Mouse (Mus musculus): Measurements from ENCODE around the gene Jag1. TPM values are rescaled to one million over a fixed set of nuclear protein-coding genes. Genes with fewer than 3 reads are reported as not detected.

The Jag1 gene
- polyA plus RNA-seq, 1 experiment = 67.6 TPM

- TF ChIP-seq POLR2A (IDR thresholded peaks at IDR 0.05; ENCODE audit: low read depth, low read length) (no peak), CTCF (IDR thresholded peaks at IDR 0.05; ENCODE audit: borderline replicate concordance, insufficient read depth, low read length) (no peak)
- Histone ChIP-seq H3K4me3 (ENCODE audit: insufficient read depth, low read length) (no peak overlapping the region), H3K27ac (ENCODE audit: insufficient read depth, low read length) (peak overlapping the region; percentile 95), H3K4me1 (ENCODE audit: control insufficient read depth, insufficient read depth, low read length) (peaks cover 21% of the 10 kb centered on the region)
Observed at GRCm38 (mm10) chr2:137067479-137068110, 48.8 kb downstream of the Jag1 start.

GRCm38 (mm10) chr2:137064513-137064912 is 51.9 kb downstream of the Jag1 start:
- H3K27ac ChIP-seq (ENCODE audit: insufficient read depth, low read length) = peak overlapping the region; percentile 60
- peaks cover 24% of the 10 kb centered on the region for H3K4me1 ChIP-seq (ENCODE audit: control insufficient read depth, insufficient read depth, low read length)
- no peak for TF ChIP-seq CTCF (IDR thresholded peaks at IDR 0.05; ENCODE audit: borderline replicate concordance, insufficient read depth, low read length)
- no peak overlapping the region for H3K4me3 ChIP-seq (ENCODE audit: insufficient read depth, low read length)

DNA sequence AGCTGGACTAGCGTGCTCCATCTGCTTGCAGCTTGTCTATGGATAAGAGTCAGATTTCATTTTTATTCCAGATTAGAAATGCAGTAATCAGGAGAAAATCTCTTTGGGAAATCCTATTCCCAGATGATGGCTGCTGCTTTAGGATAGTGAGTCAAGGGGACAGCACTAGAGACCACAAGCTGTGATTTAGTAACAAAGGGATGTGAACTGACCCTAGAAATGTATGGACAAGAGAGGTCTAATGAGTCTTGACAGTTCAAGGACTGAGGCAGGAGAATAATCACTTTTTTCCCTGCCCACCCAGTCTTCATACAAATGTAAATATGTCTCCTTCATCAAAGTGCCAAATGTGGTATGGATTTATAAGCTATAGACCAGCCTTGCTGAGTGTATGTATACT is 52.6 kb downstream of the Jag1 start:
- TF ChIP-seq POLR2A (IDR thresholded peaks at IDR 0.05; ENCODE audit: low read depth, low read length) (no peak), CTCF (IDR thresholded peaks at IDR 0.05; ENCODE audit: borderline replicate concordance, insufficient read depth, low read length) (no peak)
- H3K4me3 ChIP-seq (ENCODE audit: insufficient read depth, low read length) = no peak overlapping the region
- H3K27ac ChIP-seq (ENCODE audit: insufficient read depth, low read length) = peak overlapping the region; percentile 15; the same call in 1 of the 2 replicates
- H3K4me1 ChIP-seq (ENCODE audit: control insufficient read depth, insufficient read depth, low read length) = peaks cover 23% of the 10 kb centered on the region

DNA sequence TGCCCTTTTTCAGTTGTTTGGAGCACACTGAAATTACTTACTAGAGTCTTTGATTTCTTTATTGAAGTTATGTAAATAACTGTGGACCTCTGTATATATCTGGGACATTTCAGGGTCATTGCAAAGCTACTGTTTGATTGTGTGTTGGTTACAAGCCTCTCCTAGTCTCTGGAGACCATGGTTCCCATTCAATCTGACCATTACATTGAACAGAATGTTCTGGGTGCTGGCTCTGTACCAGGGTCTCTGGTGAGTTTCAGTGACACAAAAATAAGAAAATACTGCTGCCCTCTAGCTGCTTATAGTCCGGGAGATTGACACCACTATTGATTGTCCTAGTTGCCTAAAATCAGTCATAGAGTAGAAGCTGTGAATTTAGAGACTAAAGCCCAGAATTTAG is 66.5 kb downstream of the Jag1 start:
- no peak overlapping the region for H3K4me3 ChIP-seq (ENCODE audit: insufficient read depth, low read length)
- TF ChIP-seq POLR2A (IDR thresholded peaks at IDR 0.05; ENCODE audit: low read depth, low read length) = no peak
- peak overlapping the region; percentile 86 for H3K27ac ChIP-seq (ENCODE audit: insufficient read depth, low read length)
- peaks cover 12% of the 10 kb centered on the region for H3K4me1 ChIP-seq (ENCODE audit: control insufficient read depth, insufficient read depth, low read length)

GRCm38 (mm10) chr2:137049367-137049766 is 67.1 kb downstream of the Jag1 start:
- peaks cover 12% of the 10 kb centered on the region for H3K4me1 ChIP-seq (ENCODE audit: control insufficient read depth, insufficient read depth, low read length)
- peak overlapping the region; percentile 92 for H3K27ac ChIP-seq (ENCODE audit: insufficient read depth, low read length)
- TF ChIP-seq CTCF (IDR thresholded peaks at IDR 0.05; ENCODE audit: borderline replicate concordance, insufficient read depth, low read length) = no peak
- no peak for TF ChIP-seq POLR2A (IDR thresholded peaks at IDR 0.05; ENCODE audit: low read depth, low read length)
- no peak overlapping the region for H3K4me3 ChIP-seq (ENCODE audit: insufficient read depth, low read length)

DNA sequence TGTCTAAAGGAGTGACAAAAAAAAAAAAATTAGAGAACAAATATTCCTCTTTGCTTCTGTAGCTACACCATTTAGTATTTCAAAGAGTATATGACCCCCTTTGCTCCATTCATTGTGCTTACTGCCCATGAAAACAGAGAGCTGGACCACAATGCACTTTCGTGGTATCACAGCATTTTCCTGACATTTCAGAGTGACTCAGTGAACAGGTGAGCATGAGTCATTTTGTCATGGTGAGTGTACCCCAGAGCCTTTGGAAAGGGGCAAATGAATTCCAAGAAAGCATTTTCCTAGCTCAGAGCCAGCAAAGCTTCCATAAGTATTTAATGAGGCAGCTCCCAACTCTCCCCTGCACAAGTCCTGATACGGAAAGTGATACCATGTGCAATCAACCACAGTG is 72.3 kb downstream of the Jag1 start:
- peaks cover 5% of the 10 kb centered on the region for H3K4me1 ChIP-seq (ENCODE audit: control insufficient read depth, insufficient read depth, low read length)
- TF ChIP-seq POLR2A (IDR thresholded peaks at IDR 0.05; ENCODE audit: low read depth, low read length) = no peak
- H3K4me3 ChIP-seq (ENCODE audit: insufficient read depth, low read length) = no peak overlapping the region
- no peak overlapping the region for H3K27ac ChIP-seq (ENCODE audit: insufficient read depth, low read length)

Other genes starting within 250 kb of the Jag1 start
- gene AL731706.2, start 231.0 kb downstream of the Jag1 start, polyA plus RNA-seq (2011; ENCODE audit: insufficient read length, low read depth, missing spikeins) = 8.8 and 17.9 TPM in 2 replicates
- gene Slx4ip, start 225.4 kb downstream of the Jag1 start, polyA plus RNA-seq (2011; ENCODE audit: insufficient read length, low read depth, missing spikeins) = 7.2 and 7.4 TPM in 2 replicates
- 6.8 and 10.4 TPM in 2 replicates for gene AL731706.1, start 225.3 kb downstream of the Jag1 start, polyA plus RNA-seq (2011; ENCODE audit: insufficient read length, low read depth, missing spikeins)
- gene Mkks, start 225.3 kb downstream of the Jag1 start, polyA plus RNA-seq (2011; ENCODE audit: insufficient read length, low read depth, missing spikeins) = 15.9 and 20.6 TPM in 2 replicates

All from embryonic fibroblast, embryonic 13.5 days (primary cell).